Mouse (Mus musculus) erythroblast, embryonic 14.5 days (primary cell): ENCODE measurements around the gene Lyrm7.

Experiments used
- GATA1 ChIP-seq: IDR thresholded peaks from 2 replicates; pipeline ENCODE4 v1.6.1; 2012; ENCODE audit warnings: low read length, inconsistent platforms, mixed read lengths
- TAL1 ChIP-seq: IDR thresholded peaks from 3 replicates; pipeline ENCODE4 v1.6.1; 2012; ENCODE audit warnings: low read length, inconsistent platforms, mixed read lengths

GRCm38 (mm10) chr11:54902333-54903323 lies 41.9 kb upstream of the Lyrm7 start, which contains the start of gene Gpx3:
- TF ChIP-seq GATA1 (no peak), TAL1 (no peak)
